Mouse (Mus musculus) Patski (cell line): ENCODE results near the gene Map3k20. TPM values are rescaled to one million over a fixed set of nuclear protein-coding genes. Genes with fewer than 3 reads are reported as not detected.

Source experiments
- ATAC-seq: fragments of 100-300 bp; one replicate; pipeline ENCODE4 v1.8.0; 2021
- CTCF ChIA-PET: fragments of 350-600 bp; sonication (Branson Sonifier 250); formaldehyde crosslinking; loops from one replicate; lab custom pipeline; 2022; ENCODE audit warnings: inconsistent platforms; lab: Charles Lee
- POLR2A ChIA-PET: fragments of 350-600 bp; sonication (Branson Sonifier 250); formaldehyde crosslinking; loops from one replicate; lab custom pipeline; 2022; ENCODE audit warnings: antibody characterized with exemption, inconsistent platforms; lab: Charles Lee
- DNase-seq: peaks from one replicate; pipeline ENCODE4 v3.0.0-alpha.2; 2011; ENCODE audit warnings: low read depth, low spot score
- H3K27me3 ChIP-seq: fragments of 371-371 bp; one replicate; pipeline ENCODE4 v1.5.1; 2021
- CTCF ChIP-seq: fragments of 100-300 bp; IDR thresholded peaks from one replicate; pipeline ENCODE4 v1.5.1; 2021
- in situ Hi-C: fragments of 300-500 bp; cut with MboI; formaldehyde crosslinking; loops from 3 replicates; pipeline ENCODE4 v1.11.1; 2018; ENCODE audit warnings: low pct_unique_long_range_greater_than_20kb, mixed read lengths
- polyA plus RNA-seq: library from polyadenylated mRNA; unstranded; gene quantifications from one replicate; pipeline ENCODE4 v1.2.3, GENCODE M21; 2021

The Map3k20 gene
- polyA plus RNA-seq, 1 experiment from 2014 or later: 43.6 TPM

GRCm38 (mm10) chr2:72247819-72248218 is 37.6 kb upstream of the Map3k20 start:
- ChIA-PET POLR2A (no interaction called here), CTCF (interaction anchor here (3.2 kb wide), 1 partner anchor 13 kb away, joined by 8 read pairs; no protein-coding TSS in a partner anchor)

GRCm38 (mm10) chr2:72252510-72253505 is 32.6 kb upstream of the Map3k20 start:
- no peak for TF ChIP-seq CTCF
- ATAC-seq (no peak), DNase-seq (no peak)
- in situ Hi-C loops: no loop called here
- ChIA-PET POLR2A (no interaction called here), CTCF (no interaction called here)
- H3K27me3 ChIP-seq: peaks cover 5% of the 10 kb centered on the region

More at GRCm38 (mm10) chr2:72247819-72248218, 37.6 kb upstream of the Map3k20 start:
- DNase-seq (no peak), ATAC-seq (no peak)
- TF ChIP-seq CTCF: no peak
- in situ Hi-C loops: no loop called here
- H3K27me3 ChIP-seq: no peaks in the 10 kb centered on the region

- peaks cover 5% of the 10 kb centered on the region for H3K27me3 ChIP-seq
- ChIA-PET POLR2A (interaction anchor here (0.6 kb wide), 2 partner anchors 9 to 1159 kb away, joined by 3 read pairs; no protein-coding TSS in a partner anchor), CTCF (interaction anchor here (0.9 kb wide), 1 partner anchor 18 kb away, joined by 4 read pairs; no protein-coding TSS in a partner anchor)
- no peak for TF ChIP-seq CTCF
- ATAC-seq (no peak), DNase-seq (no peak)
- in situ Hi-C loops: no loop called here
Measured at GRCm38 (mm10) chr2:72253882-72254281, 31.6 kb upstream of the Map3k20 start.

GRCm38 (mm10) chr2:72254813-72255582 is 30.4 kb upstream of the Map3k20 start:
- H3K27me3 ChIP-seq: peaks cover 5% of the 10 kb centered on the region
- no peak for ATAC-seq
- CTCF ChIA-PET: interaction anchor here (0.9 kb wide), 1 partner anchor 19 kb away, joined by 4 read pairs; no protein-coding TSS in a partner anchor
- in situ Hi-C loops: no loop called here
- POLR2A ChIA-PET: no interaction called here
- TF ChIP-seq CTCF: no peak
- DNase-seq: no peak

GRCm38 (mm10) chr2:72260704-72261103 is 24.7 kb upstream of the Map3k20 start:
- POLR2A ChIA-PET: interaction anchor here (2.1 kb wide), 1 partner anchor 15 kb away, joined by 4 read pairs; no protein-coding TSS in a partner anchor
- ATAC-seq (no peak), DNase-seq (no peak)
- peaks cover 5% of the 10 kb centered on the region for H3K27me3 ChIP-seq
- in situ Hi-C loops: no loop called here
- TF ChIP-seq CTCF: no peak
- CTCF ChIA-PET: interaction anchor here (2.5 kb wide), 1 partner anchor 26 kb away, joined by 8 read pairs; no protein-coding TSS in a partner anchor

GRCm38 (mm10) chr2:72262814-72263480 is 22.5 kb upstream of the Map3k20 start:
- in situ Hi-C loops: no loop called here
- no peaks in the 10 kb centered on the region for H3K27me3 ChIP-seq
- ChIA-PET POLR2A (interaction anchor here (0.6 to 1.2 kb wide), 2 partner anchors 9 to 14 kb away, joined by 3 to 6 read pairs; no protein-coding TSS in a partner anchor), CTCF (interaction anchor here (0.6 to 2.5 kb wide), 2 partner anchors 28 to 125 kb away, joined by 3 to 8 read pairs; no protein-coding TSS in a partner anchor)
- TF ChIP-seq CTCF: no peak
- no peak for ATAC-seq
- DNase-seq: no peak

GRCm38 (mm10) chr2:72267390-72267789 is 18.0 kb upstream of the Map3k20 start:
- no peak for DNase-seq
- in situ Hi-C loops: no loop called here
- no peak for ATAC-seq
- no peak for TF ChIP-seq CTCF
- CTCF ChIA-PET: interaction anchor here (0.7 to 0.9 kb wide), 2 partner anchors 9 to 11 kb away, joined by 3 read pairs; no protein-coding TSS in a partner anchor
- H3K27me3 ChIP-seq: no peaks in the 10 kb centered on the region
- POLR2A ChIA-PET: no interaction called here

- H3K27me3 ChIP-seq: no peaks in the 10 kb centered on the region
- ATAC-seq (no peak), DNase-seq (no peak)
- POLR2A ChIA-PET: no interaction called here
- CTCF ChIA-PET: interaction anchor here (1.2 kb wide), 1 partner anchor 11 kb away, joined by 5 read pairs; no protein-coding TSS in a partner anchor
- in situ Hi-C loops: no loop called here
- no peak for TF ChIP-seq CTCF
Measured at GRCm38 (mm10) chr2:72269651-72270341, 15.6 kb upstream of the Map3k20 start.

GRCm38 (mm10) chr2:72278247-72278873 is 7.1 kb upstream of the Map3k20 start:
- CTCF ChIA-PET: interaction anchor here (1.1 to 1.8 kb wide), 4 partner anchors 11 to 120 kb away, joined by 3 to 5 read pairs (median 4); no protein-coding TSS in a partner anchor
- H3K27me3 ChIP-seq: no peaks in the 10 kb centered on the region
- DNase-seq (no peak), ATAC-seq (no peak)
- TF ChIP-seq CTCF: no peak
- in situ Hi-C loops: no loop called here
- POLR2A ChIA-PET: no interaction called here
